Mouse (Mus musculus): ENCODE data around the gene Mt4. TPM values are rescaled to one million over a fixed set of nuclear protein-coding genes. Genes with fewer than 3 reads are reported as not detected.

Mt4 gene
- total RNA-seq, 2 experiments from 2014 or later = not detected

- peak; percentile 38 to 52 for DNase-seq
Measured at GRCm38 (mm10) chr8:94179713-94180560, 42.9 kb downstream of the Mt4 start.

GRCm38 (mm10) chr8:94180561-94180908 lies 43.5 kb downstream of the Mt4 start:
- no peak for DNase-seq

- DNase-seq = no peak
Measured at GRCm38 (mm10) chr8:94182055-94182929, 45.3 kb downstream of the Mt4 start.

- peak; percentile 90 to 92 for DNase-seq
Measured at GRCm38 (mm10) chr8:94183117-94183516, 46.1 kb downstream of the Mt4 start.

- no peak for DNase-seq
Measured at GRCm38 (mm10) chr8:94184357-94184843, 47.4 kb downstream of the Mt4 start.

- DNase-seq = no peak
Measured at GRCm38 (mm10) chr8:94185791-94186190, 48.8 kb downstream of the Mt4 start.

GRCm38 (mm10) chr8:94186542-94186941 lies 49.5 kb downstream of the Mt4 start:
- peak; percentile 75 to 83 for DNase-seq

GRCm38 (mm10) chr8:94187290-94188002 lies 50.4 kb downstream of the Mt4 start:
- DNase-seq = no peak

Other genes with a start within 250 kb of the Mt4 start
- gene Amfr, start 124.4 kb upstream of the Mt4 start, total RNA-seq (2021) = 100 to 1,000 TPM; 232 to 320 TPM
- gene Nudt21, start 100.2 kb upstream of the Mt4 start, total RNA-seq (2021) = 10 to 100 TPM; 39.6 to 39.9 TPM
- gene Ogfod1, start 100.0 kb upstream of the Mt4 start, total RNA-seq (2021) = 10 to 100 TPM; 20.7 to 21.0 TPM
- 10 to 100 TPM; 16.6 to 21.2 TPM for gene Bbs2, start 38.3 kb upstream of the Mt4 start, total RNA-seq (2021)
- gene Mt3, start 15.4 kb downstream of the Mt4 start, total RNA-seq (2021) = 1 to 10 TPM; 4.1 to 5.9 TPM
- gene Mt2, start 35.5 kb downstream of the Mt4 start, total RNA-seq (2021) = 100 to 1,000 TPM; 138 to 410 TPM
- 100 to 1,000 TPM; 298 to 394 TPM for gene Mt1, start 41.9 kb downstream of the Mt4 start, total RNA-seq (2021)
- gene Nup93, start 77.4 kb downstream of the Mt4 start, total RNA-seq (2021) = 10 to 100 TPM; 15.7 to 16.1 TPM
- gene Slc12a3, start 192.0 kb downstream of the Mt4 start, total RNA-seq (2021) = not detected
- gene Herpud1, start 249.2 kb downstream of the Mt4 start, total RNA-seq (2021) = 100 to 1,000 TPM; 109 to 110 TPM